Mouse (Mus musculus) right cerebral cortex, adult 2 months (tissue): ENCODE data around the gene Tspan10.
A peak's percentile ranks its signal among the peaks of the same experiment; 100 is the strongest.

ENCODE experiments used
- DNase-seq, 2 experiments: peaks; one replicate each; pipeline ENCODE4 v3.0.0; 2021 to 2022; ENCODE audit warnings: low spot score in 2 of 2

Gene Tspan10

GRCm38 (mm10) chr11:120454965-120455364, 12.5 kb downstream of the Tspan10 start:
- DNase-seq: no peak

GRCm38 (mm10) chr11:120455413-120455812, 13.0 kb downstream of the Tspan10 start:
- DNase-seq: no peak

DNA sequence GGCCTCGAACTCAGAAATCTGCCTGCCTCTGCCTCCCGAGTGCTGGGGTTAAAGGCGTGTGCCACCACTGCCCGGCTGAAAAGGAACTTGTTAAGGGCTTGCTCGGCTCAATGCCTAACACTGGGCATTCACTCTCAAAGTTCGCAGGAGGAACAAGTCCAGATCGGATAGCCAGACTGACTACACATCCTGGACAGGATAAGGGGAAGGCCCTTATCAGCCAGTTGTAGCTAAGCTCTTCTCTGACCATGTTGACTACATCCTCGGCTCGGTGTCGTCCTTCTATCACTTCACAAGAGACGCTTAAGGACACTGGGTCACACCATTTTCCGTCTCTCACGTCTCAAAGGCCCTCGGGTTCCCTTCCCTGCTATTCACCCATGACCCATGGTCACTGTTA, 14.9 kb downstream of the Tspan10 start:
- no peak for DNase-seq

GRCm38 (mm10) chr11:120457772-120458751, 15.6 kb downstream of the Tspan10 start, which contains the start of the genes Oxld1 and Ccdc137:
Gene Oxld1, minus strand, starts transcription at chr11:120458068.
Gene Ccdc137, plus strand, starts transcription at chr11:120458115.
- peak; percentile 75 to 84 for DNase-seq

- no peak for DNase-seq
Observed at GRCm38 (mm10) chr11:120458847-120459597, 16.6 kb downstream of the Tspan10 start.

- DNase-seq: no peak
Observed at GRCm38 (mm10) chr11:120463536-120463935, 21.1 kb downstream of the Tspan10 start.

- no peak for DNase-seq
Observed at GRCm38 (mm10) chr11:120464365-120464764, 21.9 kb downstream of the Tspan10 start.

- no peak for DNase-seq
Observed at GRCm38 (mm10) chr11:120465521-120465920, 23.1 kb downstream of the Tspan10 start.

- peak; percentile 95 to 96 for DNase-seq
Observed at GRCm38 (mm10) chr11:120467051-120467735, 24.7 kb downstream of the Tspan10 start, which contains the start of gene Arl16. Gene Arl16, minus strand, starts transcription at chr11:120467607.

- DNase-seq: no peak
Observed at GRCm38 (mm10) chr11:120467736-120468092, 25.3 kb downstream of the Tspan10 start.

- no peak for DNase-seq
Observed at GRCm38 (mm10) chr11:120472052-120472451, 29.6 kb downstream of the Tspan10 start.

GRCm38 (mm10) chr11:120483448-120483934, 41.0 kb downstream of the Tspan10 start:
- no peak for DNase-seq

DNA sequence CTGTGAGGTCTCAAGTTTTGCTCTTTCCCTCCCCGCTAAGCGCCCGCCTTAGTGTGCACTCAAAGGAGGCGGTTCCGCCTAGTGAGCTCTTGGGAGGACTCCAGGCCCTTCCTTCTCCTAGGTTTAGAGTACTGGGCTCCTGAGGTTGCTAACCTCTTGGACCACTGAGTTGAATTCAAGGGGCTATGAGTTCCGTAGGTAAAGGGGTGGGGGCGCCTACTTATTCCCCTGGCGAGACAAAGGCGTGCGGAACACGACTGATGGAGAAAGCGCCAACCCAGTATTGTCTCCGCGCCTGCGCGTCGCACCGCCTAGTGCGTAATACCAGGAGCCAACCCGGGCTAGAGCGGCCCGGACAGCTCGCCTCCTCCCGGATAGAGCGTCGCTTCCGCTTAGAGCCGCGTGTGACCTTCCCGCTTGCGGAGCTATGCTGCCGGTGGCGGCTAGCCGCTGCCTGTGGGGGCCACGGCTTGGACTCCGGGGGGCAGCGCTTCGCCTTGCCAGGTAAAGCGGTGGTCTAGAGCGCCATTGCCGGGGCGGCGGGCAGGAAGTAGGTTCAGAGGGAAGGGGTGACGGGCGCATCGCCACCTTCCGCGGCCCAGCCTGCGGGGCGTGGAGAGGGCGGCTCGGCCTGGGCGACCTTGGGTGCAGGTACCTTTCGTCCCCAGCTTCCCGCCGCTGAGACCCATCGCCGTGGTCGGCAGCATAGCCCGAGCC, 42.0 kb downstream of the Tspan10 start, which contains the start of gene Mrpl12:
Mrpl12 (plus strand) TSS at position 349 of the 717 bp plus-strand sequence.
- peak; percentile 91 to 93 for DNase-seq

- DNase-seq: no peak
Observed at GRCm38 (mm10) chr11:120485251-120485650, 42.8 kb downstream of the Tspan10 start.

GRCm38 (mm10) chr11:120488516-120488915, 46.1 kb downstream of the Tspan10 start:
- DNase-seq: no peak

GRCm38 (mm10) chr11:120489054-120489761, 46.8 kb downstream of the Tspan10 start:
- DNase-seq: peak; percentile 62 to 71

DNA sequence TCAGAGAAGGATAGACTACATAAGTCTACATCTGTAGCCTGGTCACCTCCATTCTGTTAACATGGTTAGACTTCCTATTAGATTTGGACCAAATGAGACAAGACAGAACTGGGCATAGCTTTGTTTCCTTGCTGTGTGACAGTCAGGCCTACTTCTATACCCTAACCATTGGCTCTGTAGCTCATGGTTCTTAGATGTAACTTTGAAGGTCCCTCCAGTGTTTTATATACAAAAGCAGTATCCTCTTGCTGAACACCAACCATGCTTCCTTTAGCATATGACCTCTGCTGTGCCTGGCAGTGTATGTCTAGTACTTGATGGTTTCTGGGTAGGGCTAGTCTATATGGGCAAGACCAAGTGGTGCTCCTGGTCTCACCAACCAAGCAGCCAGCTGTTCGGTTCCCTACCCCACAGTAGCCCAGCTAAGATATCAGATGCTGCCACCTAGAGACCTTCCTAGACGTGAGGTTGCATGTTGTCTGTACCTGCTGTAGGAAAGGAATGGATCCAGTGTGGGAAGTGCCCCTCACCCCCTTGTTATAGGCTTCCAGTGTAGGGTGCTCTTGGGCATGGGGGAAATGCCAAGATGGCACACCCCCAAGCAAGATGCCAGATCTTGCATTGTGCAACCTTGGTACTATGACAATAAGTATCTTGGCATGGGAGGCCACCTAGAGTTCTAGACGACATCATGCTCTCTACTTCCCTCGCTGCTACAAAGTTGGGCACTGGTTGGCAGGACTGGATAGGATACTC, 48.0 kb downstream of the Tspan10 start:
- DNase-seq: no peak

DNA sequence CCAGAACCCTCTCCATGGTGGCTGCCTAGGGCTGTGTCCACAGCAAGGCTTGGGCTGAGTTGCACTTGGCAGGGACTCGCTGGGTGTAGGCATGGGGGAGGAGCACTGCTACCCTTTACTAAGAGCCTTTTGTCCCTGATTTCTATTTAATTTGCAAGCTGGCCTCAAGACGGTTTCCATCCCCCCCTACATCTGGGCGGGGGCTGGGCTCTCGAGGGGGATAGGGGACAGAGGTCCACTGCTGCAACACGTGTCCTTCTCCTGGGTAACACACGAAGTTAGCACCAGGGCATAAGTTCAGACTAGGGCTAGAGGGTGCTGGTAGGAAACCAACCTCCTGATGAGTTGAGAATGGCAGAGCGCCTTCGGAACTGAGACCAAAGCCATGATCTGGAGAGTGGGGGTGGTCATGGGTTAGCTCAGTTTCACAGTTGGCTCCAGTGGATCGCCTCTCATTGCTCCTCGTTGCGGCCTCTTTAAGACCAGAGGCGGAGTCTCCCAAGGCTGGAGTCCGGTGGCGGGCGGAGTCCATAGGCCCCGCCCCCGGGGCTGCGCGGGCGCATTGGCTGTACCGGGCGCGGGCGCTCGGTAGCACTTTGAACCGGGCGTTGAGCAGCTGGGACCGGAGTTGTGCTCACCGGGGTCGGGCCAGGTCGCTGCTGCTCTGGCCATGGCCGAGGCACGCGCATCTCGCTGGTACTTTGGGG, 49.0 kb downstream of the Tspan10 start, which contains the start of gene Slc25a10:
Slc25a10 (plus strand) TSS at position 524 of the 707 bp plus-strand sequence.
- DNase-seq: peak; percentile 86 to 87
